Mouse (Mus musculus) neural tube, postnatal 0 days (tissue): ENCODE data around the gene Pdzrn3. TPM values are rescaled to one million over a fixed set of nuclear protein-coding genes. Genes with fewer than 3 reads are reported as not detected.

Experiments used
- polyA plus RNA-seq: library from polyadenylated mRNA; unstranded; fragments of >200 nt; fragmentation: Nextera tagmentation; extraction: Ambion mirVana; gene quantifications from 2 replicates; pipeline ENCODE4 v1.2.1, GENCODE M21; 2015

The Pdzrn3 gene
- 12.3 and 16.4 TPM in 2 replicates for polyA plus RNA-seq

GRCm38 (mm10) chr6:101377167-101377934 is at the start of gene Pdzrn3:
Pdzrn3 (minus strand) TSS chr6:101377897.

